Mouse (Mus musculus) ES-E14 (cell line): ENCODE measurements around the gene Cacnb4.

Experiments used
- CHD2 ChIP-seq: IDR thresholded peaks from 2 replicates; pipeline ENCODE4 v1.6.1; 2014; ENCODE audit warnings: mild to moderate bottlenecking, low read depth, low read length, inconsistent platforms
- HCFC1 ChIP-seq: IDR thresholded peaks from 2 replicates; pipeline ENCODE4 v1.6.1; 2012; ENCODE audit warnings: low read length, inconsistent platforms, borderline replicate concordance; ENCODE audit not compliant: insufficient read depth

GRCm38 (mm10) chr2:52518740-52519139 is 157.9 kb downstream of the Cacnb4 start:
- TF ChIP-seq CHD2 = no peak
- no peak for TF ChIP-seq HCFC1
